Mouse (Mus musculus): Measurements from ENCODE around the gene Ifna12.
"Not testable (repeated sequence)": the region's sequence is repeated elsewhere in the genome, so short reads cannot be mapped to it uniquely, and the experiment has no call there.

Ifna12 gene

DNA sequence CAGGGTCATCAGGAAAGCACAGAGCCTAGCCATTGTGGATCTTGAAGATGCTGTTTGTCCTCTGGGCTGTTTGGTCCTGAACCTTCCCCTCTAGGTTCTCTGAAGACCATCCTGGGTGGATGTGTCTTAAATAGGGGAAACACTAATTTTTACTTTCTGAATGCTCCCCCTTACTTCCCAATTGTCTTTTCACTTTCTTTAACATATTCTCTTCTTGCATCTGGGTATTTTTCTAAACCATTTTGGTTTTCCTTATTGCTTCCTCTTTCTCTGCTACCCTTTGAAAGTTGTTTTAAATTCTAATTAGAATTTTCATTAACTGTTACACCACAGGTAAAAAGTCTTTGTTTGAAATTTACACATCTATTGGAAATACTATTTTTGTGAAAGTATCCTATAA, at the start of gene Ifna12:
Ifna12 (minus strand) TSS at position 101 of the 400 bp plus-strand sequence.
- no peak for DNase-seq

DNA sequence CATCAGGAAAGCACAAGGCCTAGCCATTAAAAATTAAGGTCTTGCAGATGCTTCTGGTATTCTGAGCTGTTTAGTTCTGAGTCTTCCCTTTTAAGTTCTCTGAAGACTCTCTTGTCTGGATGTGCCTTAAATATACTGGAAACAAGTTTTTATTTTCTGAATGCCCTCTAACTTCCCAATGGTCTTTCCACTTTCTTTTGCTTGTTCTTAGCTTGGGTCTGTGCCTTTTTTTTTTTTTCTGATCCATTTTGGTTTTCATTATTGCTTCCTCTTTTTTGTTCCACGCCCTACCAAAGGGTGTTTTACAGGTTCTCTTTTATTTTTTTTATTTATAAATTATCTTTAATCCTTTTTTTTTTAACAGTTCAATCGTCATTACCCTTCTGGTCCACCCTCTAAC, 41.2 kb upstream of the Ifna12 start, which contains the start of gene Ifna13:
Ifna13 (minus strand) TSS at position 101 of the 400 bp plus-strand sequence.
- DNase-seq, result no peak

DNA sequence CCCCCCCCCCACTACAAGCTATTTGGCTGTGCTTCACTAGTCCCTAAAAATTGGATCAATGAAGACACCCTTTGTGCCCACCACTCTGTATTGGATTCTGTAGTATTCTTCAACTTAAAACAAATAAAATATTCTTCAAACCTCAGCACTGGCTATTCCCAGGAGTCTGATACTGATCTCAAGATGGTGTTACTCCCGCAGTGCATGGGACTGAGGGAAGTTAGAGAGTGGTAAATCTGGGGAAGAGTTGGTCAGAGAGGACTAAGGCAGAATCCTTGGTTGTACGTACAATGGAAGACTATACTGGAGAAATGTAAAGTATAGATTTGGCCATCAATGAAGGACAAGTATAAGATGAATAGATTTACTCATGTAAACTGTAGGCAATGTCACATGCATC, 39.4 kb upstream of the Ifna12 start:
- DNase-seq, result no peak

DNA sequence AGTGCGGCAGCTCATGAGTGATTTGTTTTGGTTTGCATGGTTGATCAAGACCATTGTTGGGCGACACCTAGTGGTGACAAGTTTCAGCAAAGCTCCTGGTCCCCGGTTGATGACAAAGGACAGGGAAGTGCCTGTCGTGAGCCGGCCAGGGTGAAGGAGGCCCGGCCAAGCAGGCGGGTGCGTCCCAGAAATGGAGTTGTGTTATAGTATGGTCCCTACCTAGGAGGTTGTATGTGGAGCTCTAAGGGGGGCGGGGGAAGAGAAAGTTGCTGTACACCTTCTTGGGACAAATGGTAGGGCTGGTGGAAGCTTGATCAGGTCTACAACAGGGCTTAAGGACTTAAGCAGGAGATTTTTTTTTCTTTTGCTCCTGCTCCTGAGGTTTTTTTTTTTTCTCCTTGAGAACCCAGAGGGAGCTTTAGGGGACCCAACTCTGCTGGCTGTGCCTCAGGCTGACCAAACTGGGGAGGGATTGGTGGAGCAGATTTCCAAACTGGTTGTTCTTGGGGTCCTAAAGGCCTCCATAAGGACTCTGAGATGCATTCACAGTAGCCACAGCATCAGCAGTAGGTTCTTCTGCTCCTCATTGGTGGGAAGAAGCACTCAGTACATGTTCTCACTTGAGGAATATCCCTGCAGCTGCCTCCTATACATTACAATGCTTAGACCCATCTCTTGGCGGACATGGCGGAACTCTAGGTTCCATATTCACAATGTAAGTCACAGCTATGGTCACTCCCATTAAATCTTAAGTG, 38.1 kb upstream of the Ifna12 start:
- DNase-seq, result peak; percentile 94

DNA sequence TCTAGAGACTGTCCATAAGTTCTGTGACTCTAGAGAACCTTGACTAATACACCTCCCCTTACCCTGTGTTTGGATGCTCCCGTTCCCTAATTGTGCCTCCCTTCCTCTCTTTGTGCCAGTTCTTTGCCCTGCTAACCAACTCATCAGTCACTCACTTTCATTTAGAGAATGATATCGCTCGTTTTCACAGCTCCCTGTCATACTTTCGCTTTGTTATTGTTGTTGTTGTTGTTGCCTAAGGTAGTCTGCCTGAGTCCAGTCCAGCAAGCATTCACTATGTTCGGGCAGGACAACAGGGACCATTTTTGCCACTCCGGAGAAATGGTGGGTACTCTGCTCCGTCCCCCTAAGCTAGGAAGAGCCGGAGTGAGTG, 37.5 kb upstream of the Ifna12 start:
- no peak for DNase-seq

DNA sequence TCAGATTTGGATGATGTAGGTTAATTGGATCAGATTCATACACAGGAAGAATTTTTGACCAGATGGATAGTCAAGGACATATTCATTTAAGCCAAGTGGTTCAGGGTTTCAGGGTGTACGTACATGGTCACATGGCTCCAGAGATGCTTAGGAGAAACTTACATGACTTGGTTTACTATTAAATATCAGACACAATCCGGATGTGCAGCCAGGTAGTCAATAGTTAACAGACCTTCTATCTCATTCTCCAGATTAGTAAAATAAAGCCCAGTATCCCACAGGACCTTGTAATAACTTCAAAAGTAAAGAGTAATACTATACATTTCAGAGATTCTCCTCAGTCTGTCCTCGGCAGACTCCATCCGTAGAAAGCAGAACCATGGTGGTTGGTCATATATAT, 31.1 kb upstream of the Ifna12 start, which contains the start of gene C87499:
C87499 (minus strand) TSS at position 101 of the 400 bp plus-strand sequence.
- DNase-seq, result no peak

DNA sequence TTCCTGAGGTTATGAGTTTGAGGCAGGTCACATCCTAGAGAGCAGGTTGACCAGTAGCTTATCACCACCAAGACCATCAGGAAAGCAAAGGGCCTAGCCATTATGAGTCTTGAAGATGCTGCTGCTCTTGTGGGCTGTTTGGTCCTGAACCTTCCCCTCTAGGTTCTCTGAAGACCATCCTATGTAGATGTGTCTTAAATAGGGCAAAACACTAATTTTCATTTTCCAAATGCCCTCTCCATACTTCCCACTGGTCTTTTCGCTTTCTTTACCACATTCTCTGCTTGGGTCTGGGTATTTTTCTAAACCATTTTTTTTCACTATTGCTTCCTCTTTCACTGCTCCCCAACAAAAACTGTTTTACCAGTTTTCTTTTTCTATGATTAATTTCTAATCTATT, 10.9 kb downstream of the Ifna12 start, which contains the start of gene Ifna9:
Ifna9 (minus strand) TSS at position 101 of the 400 bp plus-strand sequence.
- DNase-seq, result no peak

DNA sequence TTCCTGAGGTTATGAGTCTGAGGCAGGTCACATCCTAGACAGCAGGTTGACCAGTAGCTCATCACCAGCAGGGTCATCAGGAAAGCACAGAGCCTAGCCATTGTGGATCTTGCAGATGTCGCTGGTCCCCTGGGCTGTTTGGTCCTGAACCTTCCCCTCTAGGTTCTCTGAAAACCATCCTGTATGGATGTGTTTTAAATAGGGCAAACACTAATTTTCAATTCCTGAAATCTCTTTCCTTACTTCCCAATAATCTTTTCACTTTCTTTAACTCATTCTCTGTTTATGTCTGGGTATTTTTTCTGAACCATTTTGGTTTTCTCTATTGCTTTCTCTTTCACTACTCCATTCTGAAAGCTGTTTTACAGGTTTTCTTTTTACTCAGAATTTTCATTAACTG, 31.5 kb downstream of the Ifna12 start, which contains the start of gene Ifna14:
Ifna14 (minus strand) TSS at position 101 of the 400 bp plus-strand sequence.
- DNase-seq, result no peak

DNA sequence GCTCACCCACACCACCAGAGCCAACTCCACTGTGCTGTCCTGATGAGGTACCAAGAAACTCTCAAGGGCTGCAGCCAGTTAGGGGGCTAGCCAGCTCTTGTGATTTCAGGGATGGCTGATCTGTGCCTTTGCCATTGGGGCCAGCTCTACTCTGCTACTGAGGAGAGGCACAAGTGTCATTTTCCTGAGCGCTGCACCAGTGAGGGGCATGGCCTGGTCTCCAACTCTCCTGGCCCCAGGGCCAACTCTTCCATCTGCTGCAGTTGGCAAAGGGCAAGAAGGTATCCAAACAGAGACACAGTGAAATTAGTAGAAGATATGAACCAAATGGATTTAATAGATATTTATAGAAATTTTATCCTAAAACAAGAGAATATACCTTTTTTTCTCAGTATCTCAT, 41.4 kb downstream of the Ifna12 start:
- no peak for DNase-seq

DNA sequence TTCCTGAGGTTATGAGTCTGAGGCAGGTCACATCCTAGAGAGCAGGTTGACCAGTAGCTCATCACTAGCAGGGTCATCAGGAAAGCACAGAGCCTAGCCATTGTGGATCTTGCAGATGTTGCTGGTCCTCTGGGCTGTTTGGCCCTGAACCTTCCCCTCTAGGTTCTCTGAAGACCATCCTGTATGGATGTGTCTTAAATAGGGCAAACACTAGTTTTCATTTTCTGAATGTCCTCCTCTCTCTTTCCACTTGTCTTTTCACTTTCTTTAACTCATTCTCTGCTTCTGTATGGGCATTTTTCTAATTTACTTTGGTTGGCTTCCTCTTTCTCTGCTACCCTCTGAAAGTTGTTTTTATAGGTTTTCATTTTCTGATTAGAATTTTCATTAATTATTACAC, 45.0 kb downstream of the Ifna12 start, which contains the start of gene Ifna15:
Ifna15 (minus strand) TSS at position 101 of the 400 bp plus-strand sequence.
- DNase-seq, result not testable (repeated sequence)

Measured in kidney, adult 9 months (tissue).